Mouse (Mus musculus) lung, postnatal 25 days (tissue): ENCODE measurements around the gene Mlxipl.

Experiments used
- DNase-seq: peaks from one replicate; pipeline ENCODE4 v3.0.0; 2022; ENCODE audit warnings: low spot score

Gene Mlxipl

GRCm38 (mm10) chr5:135185016-135185415 lies 95.3 kb downstream of the Mlxipl start:
- DNase-seq = no peak

GRCm38 (mm10) chr5:135185596-135185995 lies 95.9 kb downstream of the Mlxipl start:
- DNase-seq = peak; percentile 20

GRCm38 (mm10) chr5:135186231-135186620 lies 96.5 kb downstream of the Mlxipl start:
- no peak for DNase-seq

GRCm38 (mm10) chr5:135186621-135187348 lies 97.1 kb downstream of the Mlxipl start, which contains the start of gene Baz1b:
Baz1b (plus strand) TSS chr5:135187264.
- peak; percentile 99 for DNase-seq

- peak; percentile 12 for DNase-seq
Measured at GRCm38 (mm10) chr5:135187349-135188213, 97.9 kb downstream of the Mlxipl start.
